Mouse (Mus musculus): ENCODE results near the gene Gnb5. TPM values are rescaled to one million over a fixed set of nuclear protein-coding genes. Genes with fewer than 3 reads are reported as not detected.
A peak's percentile ranks its signal among the peaks of the same experiment; 100 is the strongest.

The Gnb5 gene
- 0.74 and 1.1 TPM in 2 replicates for total RNA-seq (2014; rRNA removed)
- 0.45 and 0.78 TPM in 2 replicates for polyA plus RNA-seq (2012; rRNA removed)

GRCm38 (mm10) chr9:75306126-75306898 lies at the start of gene Gnb5:
Gene Gnb5, plus strand, starts transcription at chr9:75306288.
- H3K4me3 ChIP-seq (ENCODE audit: insufficient read depth, low read depth, low read length) = no peak within 1 kb of the TSS
- H3K27ac ChIP-seq (replicated peaks; ENCODE audit: insufficient read depth, low read depth, low read length) = no peak within 1 kb of the TSS
- H3K27me3 ChIP-seq (ENCODE audit: control insufficient read depth, insufficient read depth, low read length) = no peaks in the 10 kb centered on the region
- no peaks in the 10 kb centered on the region for H3K4me1 ChIP-seq (ENCODE audit: control insufficient read depth, insufficient read depth, low read length)
- DNase-seq (ENCODE audit: extremely low read depth, low read depth, low spot score) = no peak
- H3K36me3 ChIP-seq (ENCODE audit: control insufficient read depth, insufficient read depth, low read length) = no peaks in the 10 kb centered on the region
- H3K79me2 ChIP-seq (ENCODE audit: control insufficient read depth, insufficient read depth, low read length) = no peaks in the 10 kb centered on the region
- TF ChIP-seq CTCF (IDR thresholded peaks at IDR 0.05; ENCODE audit: low read depth, low read length) = no peak
- no peak for TF ChIP-seq POLR2A (IDR thresholded peaks at IDR 0.05; ENCODE audit: extremely low read depth, insufficient read depth, low read length)
- no peak within 1 kb of the TSS for H3K9ac ChIP-seq (ENCODE audit: low read depth, low read length)
- 89% methylated on average over 11 of the region's 11 CpGs for WGBS

GRCm38 (mm10) chr9:75258792-75259191 lies 47.3 kb upstream of the Gnb5 start:
- Histone ChIP-seq H3K79me2 (ENCODE audit: control insufficient read depth, insufficient read depth, low read length) (no peaks in the 10 kb centered on the region), H3K36me3 (ENCODE audit: control insufficient read depth, insufficient read depth, low read length) (no peaks in the 10 kb centered on the region), H3K9ac (ENCODE audit: low read depth, low read length) (no peak overlapping the region), H3K27me3 (ENCODE audit: control insufficient read depth, insufficient read depth, low read length) (no peaks in the 10 kb centered on the region), H3K27ac (replicated peaks; ENCODE audit: insufficient read depth, low read depth, low read length) (no peak overlapping the region), H3K4me1 (ENCODE audit: control insufficient read depth, insufficient read depth, low read length) (no peaks in the 10 kb centered on the region), H3K4me3 (ENCODE audit: insufficient read depth, low read depth, low read length) (no peak overlapping the region)
- WGBS = 76% methylated on average over 4 of the region's 4 CpGs
- no peak for TF ChIP-seq CTCF (IDR thresholded peaks at IDR 0.05; ENCODE audit: low read depth, low read length)
- no peak for TF ChIP-seq POLR2A (IDR thresholded peaks at IDR 0.05; ENCODE audit: extremely low read depth, insufficient read depth, low read length)
- no peak for DNase-seq (ENCODE audit: extremely low read depth, low read depth, low spot score)

GRCm38 (mm10) chr9:75259656-75260055 lies 46.4 kb upstream of the Gnb5 start:
- Histone ChIP-seq H3K36me3 (ENCODE audit: control insufficient read depth, insufficient read depth, low read length) (no peaks in the 10 kb centered on the region), H3K9ac (ENCODE audit: low read depth, low read length) (no peak overlapping the region), H3K79me2 (ENCODE audit: control insufficient read depth, insufficient read depth, low read length) (no peaks in the 10 kb centered on the region), H3K27me3 (ENCODE audit: control insufficient read depth, insufficient read depth, low read length) (no peaks in the 10 kb centered on the region), H3K4me3 (ENCODE audit: insufficient read depth, low read depth, low read length) (no peak overlapping the region), H3K27ac (replicated peaks; ENCODE audit: insufficient read depth, low read depth, low read length) (no peak overlapping the region), H3K4me1 (ENCODE audit: control insufficient read depth, insufficient read depth, low read length) (no peaks in the 10 kb centered on the region)
- TF ChIP-seq CTCF (IDR thresholded peaks at IDR 0.05; ENCODE audit: low read depth, low read length) (peak; percentile 23; the same call in 1 of the 2 replicates), POLR2A (IDR thresholded peaks at IDR 0.05; ENCODE audit: extremely low read depth, insufficient read depth, low read length) (no peak)
- no peak for DNase-seq (ENCODE audit: extremely low read depth, low read depth, low spot score)
- 92% methylated on average over 4 of the region's 4 CpGs for WGBS

- TF ChIP-seq CTCF (IDR thresholded peaks at IDR 0.05; ENCODE audit: low read depth, low read length) (no peak), POLR2A (IDR thresholded peaks at IDR 0.05; ENCODE audit: extremely low read depth, insufficient read depth, low read length) (no peak)
- DNase-seq (ENCODE audit: extremely low read depth, low read depth, low spot score) = no peak
- Histone ChIP-seq H3K27ac (replicated peaks; ENCODE audit: insufficient read depth, low read depth, low read length) (no peak overlapping the region), H3K4me3 (ENCODE audit: insufficient read depth, low read depth, low read length) (no peak overlapping the region), H3K9ac (ENCODE audit: low read depth, low read length) (no peak overlapping the region), H3K4me1 (ENCODE audit: control insufficient read depth, insufficient read depth, low read length) (no peaks in the 10 kb centered on the region), H3K79me2 (ENCODE audit: control insufficient read depth, insufficient read depth, low read length) (no peaks in the 10 kb centered on the region), H3K36me3 (ENCODE audit: control insufficient read depth, insufficient read depth, low read length) (no peaks in the 10 kb centered on the region), H3K27me3 (ENCODE audit: control insufficient read depth, insufficient read depth, low read length) (no peaks in the 10 kb centered on the region)
- 62% methylated on average over 8 of the region's 8 CpGs for WGBS
Observed at GRCm38 (mm10) chr9:75261332-75261872, 44.7 kb upstream of the Gnb5 start.

GRCm38 (mm10) chr9:75262235-75262826 lies 43.8 kb upstream of the Gnb5 start:
- 81% methylated on average over 8 of the region's 8 CpGs for WGBS
- Histone ChIP-seq H3K4me1 (ENCODE audit: control insufficient read depth, insufficient read depth, low read length) (no peaks in the 10 kb centered on the region), H3K4me3 (ENCODE audit: insufficient read depth, low read depth, low read length) (no peak overlapping the region)

More at GRCm38 (mm10) chr9:75262235-75262826, 43.8 kb upstream of the Gnb5 start:
- Histone ChIP-seq H3K27me3 (ENCODE audit: control insufficient read depth, insufficient read depth, low read length) (no peaks in the 10 kb centered on the region), H3K27ac (replicated peaks; ENCODE audit: insufficient read depth, low read depth, low read length) (no peak overlapping the region), H3K79me2 (ENCODE audit: control insufficient read depth, insufficient read depth, low read length) (no peaks in the 10 kb centered on the region), H3K36me3 (ENCODE audit: control insufficient read depth, insufficient read depth, low read length) (no peaks in the 10 kb centered on the region), H3K9ac (ENCODE audit: low read depth, low read length) (no peak overlapping the region)
- TF ChIP-seq CTCF (IDR thresholded peaks at IDR 0.05; ENCODE audit: low read depth, low read length) (no peak), POLR2A (IDR thresholded peaks at IDR 0.05; ENCODE audit: extremely low read depth, insufficient read depth, low read length) (no peak)
- no peak for DNase-seq (ENCODE audit: extremely low read depth, low read depth, low spot score)

Data from liver, adult 2 months (tissue).